Mouse (Mus musculus) forebrain, postnatal 0 days (tissue): ENCODE measurements around the gene Ttc7b. TPM values are rescaled to one million over a fixed set of nuclear protein-coding genes. Genes with fewer than 3 reads are reported as not detected.

ENCODE experiments used
- ATAC-seq: fragments of 200-750 bp; cut with Nextera tagmentation; 2 replicates; pipeline ENCODE4 v1.8.0; 2017; ENCODE audit warnings: mild to moderate bottlenecking, moderate library complexity
- DNase-seq: peaks from one replicate; pipeline ENCODE4 v3.0.0-alpha.2; 2015
- H3K27ac ChIP-seq: fragments of 300-500 bp; sonication (generic); 2 replicates; pipeline ENCODE4 v1.5.1; 2014; ENCODE audit warnings: low read depth, mild to moderate bottlenecking, antibody characterized with exemption, low read length, moderate library complexity, mixed read lengths
- H3K27me3 ChIP-seq: fragments of 300-500 bp; sonication (generic); 2 replicates; pipeline ENCODE4 v1.6.1; 2014; ENCODE audit warnings: mild to moderate bottlenecking, low read length, mixed read lengths; ENCODE audit not compliant: insufficient read depth
- H3K36me3 ChIP-seq: fragments of 300-500 bp; sonication (generic); 2 replicates; pipeline ENCODE4 v1.6.1; 2014; ENCODE audit warnings: mild to moderate bottlenecking, moderate library complexity; ENCODE audit not compliant: insufficient read depth
- H3K4me1 ChIP-seq: fragments of 300-500 bp; sonication (generic); 2 replicates; pipeline ENCODE4 v1.6.1; 2014; ENCODE audit warnings: antibody characterized with exemption; ENCODE audit not compliant: insufficient read depth
- H3K4me2 ChIP-seq: fragments of 300-500 bp; sonication (generic); 2 replicates; pipeline ENCODE4 v1.6.1; 2014; ENCODE audit warnings: low read depth, mild to moderate bottlenecking, moderate library complexity
- H3K4me3 ChIP-seq: fragments of 300-500 bp; sonication (generic); 2 replicates; pipeline ENCODE4 v1.5.1; 2014; ENCODE audit warnings: low read depth, low read length, mixed read lengths
- H3K9ac ChIP-seq: fragments of 300-500 bp; sonication (generic); 2 replicates; pipeline ENCODE4 v1.6.1; 2014; ENCODE audit warnings: mild to moderate bottlenecking
- H3K9me3 ChIP-seq: fragments of 300-500 bp; sonication (generic); 2 replicates; pipeline ENCODE4 v1.6.1; 2016; ENCODE audit warnings: low read length
- CTCF ChIP-seq: sonication (generic); IDR thresholded peaks from 2 replicates; pipeline ENCODE4 v1.5.1; 2016; ENCODE audit warnings: antibody characterized with exemption, control low read depth, low read depth
- WGBS: fragments of 180-500 bp; shearing (Covaris S2); extraction: QIAGEN DNeasy Blood & Tissue Kit; methylation state at CpG from one replicate; pipeline ENCODE4 v1.1.7; 2014; 5-methylcytosine and 5-hydroxymethylcytosine counted together
- polyA plus RNA-seq: library from polyadenylated mRNA; unstranded; fragments of >200 nt; fragmentation: Nextera tagmentation; extraction: Ambion mirVana; gene quantifications from 2 replicates; pipeline ENCODE4 v1.2.1, GENCODE M21; 2015
- total RNA-seq: library from RNA; depleted of rRNA; stranded (reverse); fragments of >200 nt; gene quantifications from 2 replicates; pipeline ENCODE4 v1.2.3, GENCODE M21; 2014

Ttc7b gene
- total and polyA plus RNA-seq, 2 experiments from 2014 or later = 10.8 to 42.2 TPM

DNA sequence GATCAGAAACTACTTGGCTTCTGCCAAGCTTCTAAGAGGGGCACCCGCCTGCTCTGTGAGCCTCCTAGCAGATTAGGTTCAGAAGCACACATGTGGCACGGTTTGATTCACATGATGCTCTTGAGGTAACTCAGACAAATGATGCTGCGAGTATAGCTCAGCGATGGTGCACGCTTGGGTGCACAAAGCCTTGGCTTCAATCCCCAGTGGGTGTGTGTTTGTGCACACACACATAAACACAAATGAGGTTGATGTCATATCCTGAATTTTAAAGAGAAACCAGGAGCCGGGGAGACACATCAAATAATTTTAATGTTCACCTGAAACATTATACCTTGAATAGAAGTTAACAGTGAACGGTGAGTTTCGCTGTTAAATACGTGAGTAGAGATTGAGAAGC lies 6.6 kb upstream of the Ttc7b start:
- ATAC-seq (peak; percentile 40), DNase-seq (peak; percentile 22)
- Histone ChIP-seq H3K27ac (peak overlapping the region; percentile 10; the same call in 1 of the 2 replicates), H3K27me3 (no peaks in the 10 kb centered on the region), H3K4me1 (peaks cover 9% of the 10 kb centered on the region), H3K9ac (no peak overlapping the region), H3K4me2 (peak overlapping the region; percentile 56), H3K36me3 (no peaks in the 10 kb centered on the region), H3K9me3 (no peaks in the 10 kb centered on the region), H3K4me3 (peak overlapping the region; percentile 25)
- 41% methylated on average over 9 of the region's 9 CpGs for WGBS
- TF ChIP-seq CTCF = no peak

GRCm38 (mm10) chr12:100525939-100526338 lies 5.3 kb upstream of the Ttc7b start:
- DNase-seq (no peak), ATAC-seq (no peak)
- H3K4me2 ChIP-seq = no peak overlapping the region
- WGBS = 77% methylated on average over 1 of the region's 1 CpGs
- H3K4me3 ChIP-seq = no peak overlapping the region
- no peak for TF ChIP-seq CTCF
- no peaks in the 10 kb centered on the region for H3K27me3 ChIP-seq
- H3K9ac ChIP-seq = no peak overlapping the region
- no peak overlapping the region for H3K27ac ChIP-seq
- peaks cover 9% of the 10 kb centered on the region for H3K4me1 ChIP-seq
- H3K9me3 ChIP-seq = no peaks in the 10 kb centered on the region
- no peaks in the 10 kb centered on the region for H3K36me3 ChIP-seq

DNA sequence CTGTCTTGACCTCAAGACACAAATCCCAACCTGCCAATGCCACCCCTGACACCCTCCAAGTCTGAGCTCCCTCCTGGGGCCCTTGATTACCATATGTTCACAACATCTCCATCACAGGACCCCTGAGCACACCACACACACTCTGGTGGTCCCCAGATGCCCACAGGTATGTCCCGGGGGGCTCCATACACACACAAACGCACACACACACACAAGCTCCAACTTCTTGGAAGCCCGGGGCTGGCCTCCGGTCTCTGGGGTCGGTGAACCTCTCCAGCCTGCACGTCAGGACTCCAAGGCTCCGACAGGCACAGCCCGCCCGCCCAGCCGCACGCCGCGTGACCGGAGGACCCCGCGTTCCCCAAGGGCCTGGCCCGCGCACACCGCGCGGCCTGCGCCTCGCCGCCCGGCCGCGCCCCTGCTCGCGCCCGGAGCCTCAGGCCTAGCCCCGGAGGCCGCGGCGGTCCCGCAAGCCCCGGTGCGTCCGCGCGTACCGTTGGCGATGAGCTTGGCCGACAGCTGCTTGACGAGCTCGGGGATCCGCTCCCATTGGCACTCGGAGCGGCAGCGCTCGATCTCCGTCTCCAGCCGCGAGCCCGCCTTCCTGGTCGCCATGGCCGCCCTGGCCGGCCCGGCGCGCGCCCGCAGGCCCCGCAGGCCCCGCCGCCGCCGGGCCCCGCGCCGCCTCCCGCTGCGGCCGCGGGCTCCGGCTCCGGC lies 391 bp downstream of the Ttc7b start:
- H3K36me3 ChIP-seq = 0 out of 2 replicates have a peak, but pooled peaks cover 3% of the 10 kb centered on the region
- ATAC-seq = peak; percentile 82
- TF ChIP-seq CTCF = no peak
- peak overlapping the region; percentile 88 for H3K27ac ChIP-seq
- H3K9me3 ChIP-seq = no peaks in the 10 kb centered on the region
- DNase-seq = peak; percentile 59
- no peaks in the 10 kb centered on the region for H3K27me3 ChIP-seq
- H3K4me2 ChIP-seq = peak overlapping the region; percentile 94
- H3K4me1 ChIP-seq = peaks cover 13% of the 10 kb centered on the region
- WGBS = under 1% methylated on average over 74 of the region's 76 CpGs
- peak overlapping the region; percentile 90 for H3K4me3 ChIP-seq
- H3K9ac ChIP-seq = peak overlapping the region; percentile 98

DNA sequence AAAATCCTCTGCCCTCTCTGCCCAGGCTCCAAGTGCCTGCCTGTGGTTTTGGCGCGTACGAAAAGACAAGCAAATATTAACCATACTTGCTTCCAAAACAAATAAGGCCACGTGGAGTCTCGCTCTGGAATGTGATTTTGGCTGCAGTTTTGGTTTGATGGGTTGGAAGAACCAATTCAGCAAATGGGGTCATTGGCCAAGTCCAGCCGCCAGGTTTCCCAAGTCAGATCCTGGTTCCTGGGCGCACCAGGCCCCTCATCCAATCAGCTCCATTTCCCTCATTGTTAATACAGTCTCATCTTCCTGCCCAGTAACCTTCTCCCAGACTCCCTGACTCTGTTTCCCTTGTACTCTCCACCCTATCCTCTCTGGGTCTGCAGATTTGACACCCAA lies 946 bp downstream of the Ttc7b start:
- Histone ChIP-seq H3K4me3 (peak overlapping the region; percentile 90), H3K4me1 (peaks cover 13% of the 10 kb centered on the region), H3K4me2 (peak overlapping the region; percentile 94), H3K9me3 (no peaks in the 10 kb centered on the region), H3K9ac (peak overlapping the region; percentile 98), H3K27me3 (no peaks in the 10 kb centered on the region), H3K36me3 (0 out of 2 replicates have a peak, but pooled peaks cover 3% of the 10 kb centered on the region), H3K27ac (peak overlapping the region; percentile 88; the same call in 1 of the 2 replicates)
- ATAC-seq = peak; percentile 37
- TF ChIP-seq CTCF = no peak
- DNase-seq = peak; percentile 48
- WGBS = 39% methylated on average over 7 of the region's 7 CpGs

- ATAC-seq = no peak
- no peak overlapping the region for H3K4me3 ChIP-seq
- WGBS = 93% methylated on average over 9 of the region's 9 CpGs
Measured at GRCm38 (mm10) chr12:100517371-100517770, 3.3 kb downstream of the Ttc7b start.

DNA sequence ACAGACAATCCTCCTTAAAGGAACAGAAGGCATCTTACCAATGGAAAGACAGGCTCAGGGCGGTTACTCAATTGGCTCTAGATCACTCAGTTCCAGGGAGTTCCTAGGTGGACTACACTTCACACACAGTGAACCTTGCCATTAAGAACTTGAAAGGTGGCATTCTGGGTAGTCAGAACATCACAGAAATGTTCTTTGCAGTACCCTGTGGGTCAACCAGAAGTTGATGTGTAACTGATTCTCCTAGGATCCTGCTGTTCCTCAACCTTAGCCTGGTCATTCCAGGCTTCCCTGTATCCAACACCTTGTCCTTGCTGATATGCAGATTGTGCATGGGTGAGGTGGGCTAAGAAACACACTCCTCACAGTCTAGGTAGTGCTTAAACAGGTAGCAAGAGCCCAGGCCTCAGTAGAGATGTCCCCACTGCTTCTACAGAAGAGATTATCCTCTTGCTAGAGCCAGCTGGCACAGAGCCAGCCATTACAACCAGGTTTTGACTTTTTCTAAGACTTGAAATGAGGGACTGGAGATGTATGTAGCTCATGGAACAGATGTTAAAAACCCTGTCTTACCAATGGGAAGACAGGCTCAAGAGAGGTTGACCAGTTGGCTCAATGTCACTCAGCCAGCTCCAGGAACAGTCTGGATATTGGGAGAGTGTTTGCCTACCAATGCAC lies 4.3 kb downstream of the Ttc7b start:
- Histone ChIP-seq H3K4me2 (no peak overlapping the region), H3K36me3 (peaks cover 3% of the 10 kb centered on the region; the same call in 1 of the 2 replicates), H3K27ac (no peak overlapping the region), H3K9me3 (no peaks in the 10 kb centered on the region), H3K9ac (no peak overlapping the region), H3K4me1 (peaks cover 13% of the 10 kb centered on the region), H3K27me3 (no peaks in the 10 kb centered on the region), H3K4me3 (no peak overlapping the region)
- no peak for TF ChIP-seq CTCF
- 100% methylated on average over 1 of the region's 1 CpGs for WGBS
- DNase-seq (peak; percentile 13), ATAC-seq (no peak)

More at GRCm38 (mm10) chr12:100517371-100517770, 3.3 kb downstream of the Ttc7b start:
- H3K9me3 ChIP-seq = no peaks in the 10 kb centered on the region
- TF ChIP-seq CTCF = no peak
- no peaks in the 10 kb centered on the region for H3K27me3 ChIP-seq
- peaks cover 3% of the 10 kb centered on the region; the same call in 1 of the 2 replicates for H3K36me3 ChIP-seq
- H3K9ac ChIP-seq = no peak overlapping the region
- H3K4me1 ChIP-seq = peaks cover 13% of the 10 kb centered on the region
- no peak for DNase-seq
- no peak overlapping the region for H3K27ac ChIP-seq
- no peak overlapping the region for H3K4me2 ChIP-seq

DNA sequence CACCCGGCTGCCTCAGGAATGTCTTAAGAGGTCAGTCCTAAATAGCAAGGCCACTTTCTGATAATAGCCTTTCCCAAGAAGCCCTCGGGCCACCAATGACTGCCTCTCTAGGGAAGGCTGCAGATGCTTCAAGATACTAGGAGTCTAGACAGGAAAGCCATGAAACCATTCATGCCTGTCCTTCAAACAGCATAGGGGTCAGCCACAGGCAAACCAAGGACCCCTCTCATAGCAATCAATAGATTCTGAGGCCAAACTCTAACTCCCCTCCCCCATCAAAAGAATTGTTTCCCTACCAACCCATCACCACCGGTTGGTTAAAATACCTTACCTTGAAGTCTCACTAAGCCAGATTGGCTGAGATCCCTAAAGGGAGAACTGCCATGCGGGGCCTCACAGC lies 5.1 kb downstream of the Ttc7b start:
- no peaks in the 10 kb centered on the region for H3K27me3 ChIP-seq
- 93% methylated on average over 4 of the region's 4 CpGs for WGBS

More for the DNA sequence above, 5.1 kb downstream of the Ttc7b start:
- ATAC-seq = no peak
- peaks cover 3% of the 10 kb centered on the region; the same call in 1 of the 2 replicates for H3K36me3 ChIP-seq
- H3K9me3 ChIP-seq = no peaks in the 10 kb centered on the region
- no peak overlapping the region for H3K9ac ChIP-seq
- peaks cover 13% of the 10 kb centered on the region for H3K4me1 ChIP-seq
- H3K4me3 ChIP-seq = no peak overlapping the region
- H3K27ac ChIP-seq = no peak overlapping the region
- no peak overlapping the region for H3K4me2 ChIP-seq
- no peak for TF ChIP-seq CTCF
- no peak for DNase-seq
